Mouse (Mus musculus): ENCODE results near the gene Cep350.

The Cep350 gene

DNA sequence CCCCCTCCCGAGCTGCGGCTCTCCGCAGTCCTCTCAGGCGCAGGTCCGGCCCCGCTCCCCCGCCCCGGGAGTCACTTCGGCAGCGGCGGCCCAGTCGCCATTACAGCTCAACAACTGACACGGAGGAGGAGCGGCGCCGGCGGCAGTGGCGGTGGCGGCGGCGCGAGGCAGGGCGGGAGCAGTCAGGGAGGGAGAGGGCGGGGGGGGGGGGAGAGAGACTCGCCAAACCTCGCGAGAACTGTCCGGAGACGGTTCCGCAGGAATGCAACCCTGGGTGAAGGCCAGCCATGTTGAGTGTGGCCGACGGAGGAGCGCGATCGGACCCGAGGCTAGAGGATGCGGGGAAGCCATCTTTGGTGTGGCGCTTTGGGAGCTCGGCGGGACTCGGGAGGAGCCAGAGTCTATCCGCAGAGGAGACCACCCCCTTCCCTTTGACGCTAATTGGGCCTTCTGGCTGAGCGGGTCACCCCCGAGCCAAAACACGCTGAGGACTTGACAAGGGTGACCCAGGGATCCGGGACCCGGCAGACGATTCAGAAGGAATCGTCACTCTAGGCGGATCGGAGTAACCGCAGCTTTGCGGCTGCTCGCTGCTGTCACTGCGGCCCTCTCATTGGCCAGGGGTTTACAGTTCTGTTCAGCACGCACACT lies at the start of gene Cep350:
Gene Cep350 (minus strand): TSS at position 188 of the 651 bp plus-strand sequence.
- DNase-seq (ENCODE audit: low spot score) = peak; percentile 95

DNA sequence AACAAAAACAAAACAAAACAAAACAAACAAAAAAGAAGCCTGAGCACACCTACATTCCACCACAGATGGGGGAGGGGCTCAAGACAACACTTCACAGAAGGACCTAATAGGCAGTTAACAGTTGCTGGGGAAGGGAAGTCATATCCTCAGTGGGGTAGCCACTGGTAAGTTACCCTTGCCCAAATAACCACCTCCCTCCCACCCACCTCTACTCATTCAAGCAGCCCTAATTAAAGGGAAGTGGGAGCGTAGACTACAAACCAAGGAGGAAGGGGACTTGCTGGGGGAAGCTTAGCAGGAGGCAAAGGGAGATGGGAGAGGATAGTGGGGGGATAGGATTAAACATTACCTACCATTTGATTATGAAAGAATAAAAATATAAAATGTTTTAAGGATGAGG lies 47.3 kb upstream of the Cep350 start:
- no peak for DNase-seq (ENCODE audit: low spot score)

DNA sequence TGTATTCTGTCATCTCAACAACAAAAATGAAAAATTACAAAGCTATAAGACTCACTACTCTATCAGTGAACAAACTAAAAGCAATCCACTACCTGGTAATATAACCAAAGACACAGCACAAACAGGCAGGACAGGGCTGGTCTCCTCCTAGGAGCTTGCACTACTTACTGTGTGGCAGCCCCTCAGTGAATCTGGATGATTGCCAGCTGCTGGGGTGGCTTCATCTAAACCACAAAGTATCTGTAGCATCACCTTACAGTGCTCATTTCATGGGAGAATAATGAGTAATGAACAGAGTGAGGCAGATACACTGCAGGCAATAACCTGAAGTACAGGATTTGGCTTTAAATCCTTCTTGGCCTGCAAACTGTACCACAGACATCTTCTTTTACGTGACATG lies 46.7 kb upstream of the Cep350 start:
- DNase-seq (ENCODE audit: low spot score) = no peak

- DNase-seq (ENCODE audit: low spot score) = no peak
These were observed 35.9 kb upstream of the Cep350 start for GRCm38 (mm10) chr1:156009003-156009402.

GRCm38 (mm10) chr1:156005906-156006305 lies 32.9 kb upstream of the Cep350 start:
- no peak for DNase-seq (ENCODE audit: low spot score)

DNA sequence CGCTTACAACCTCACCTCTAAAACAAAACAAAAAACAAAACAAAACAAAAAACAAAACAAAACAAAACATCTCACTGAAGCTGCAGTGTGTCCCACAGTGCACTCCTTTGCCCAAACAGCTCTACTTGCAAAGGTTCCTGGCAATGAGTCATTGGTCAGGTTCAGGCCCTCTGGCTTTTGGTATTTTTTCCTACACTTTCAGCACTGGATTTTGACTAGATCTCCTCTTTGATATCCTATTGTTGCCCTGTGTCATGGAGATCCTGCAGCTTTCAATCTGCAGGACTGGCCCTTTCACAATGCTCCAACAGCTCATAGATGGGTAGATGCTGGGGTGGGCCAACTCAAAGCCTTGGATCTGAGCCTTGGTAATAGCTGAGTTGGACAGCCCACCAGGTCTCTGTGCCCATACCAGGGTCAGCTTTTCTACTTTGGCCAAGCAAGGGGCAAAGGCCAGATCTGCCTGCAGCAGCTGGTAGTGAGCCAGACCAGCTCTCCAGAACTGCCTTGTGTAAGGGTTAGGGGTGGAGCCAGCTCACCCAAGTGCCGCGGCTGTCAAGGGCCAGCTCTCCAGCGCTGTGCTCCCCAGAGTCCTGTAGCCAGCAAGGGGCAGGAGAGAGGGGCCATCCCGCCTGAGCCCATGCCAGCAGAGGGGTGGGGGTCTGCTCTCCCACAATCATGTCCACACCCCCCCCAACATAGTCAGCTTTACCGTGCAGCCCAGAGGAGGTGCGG lies 30.3 kb upstream of the Cep350 start:
- no peak for DNase-seq (ENCODE audit: low spot score)

DNA sequence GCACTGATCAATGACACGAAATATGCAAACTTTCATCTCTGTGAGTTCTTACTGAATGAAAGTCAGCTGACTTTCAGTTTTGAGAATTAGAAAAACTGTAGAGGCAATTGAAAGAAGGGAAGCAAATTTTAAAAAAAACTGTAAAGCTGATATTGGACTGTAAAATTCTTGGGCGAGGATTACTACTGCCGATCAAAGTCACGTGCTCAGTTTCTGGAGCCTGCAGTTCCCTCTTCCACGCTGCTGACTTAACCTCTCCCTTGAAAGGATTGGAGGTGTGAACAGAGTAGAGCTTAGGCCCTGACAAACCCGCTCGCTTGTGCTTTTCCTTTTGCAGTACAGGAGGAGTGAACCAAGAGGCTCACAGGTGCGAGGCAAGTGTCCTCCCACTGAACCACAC lies 29.3 kb upstream of the Cep350 start:
- no peak for DNase-seq (ENCODE audit: low spot score)

DNA sequence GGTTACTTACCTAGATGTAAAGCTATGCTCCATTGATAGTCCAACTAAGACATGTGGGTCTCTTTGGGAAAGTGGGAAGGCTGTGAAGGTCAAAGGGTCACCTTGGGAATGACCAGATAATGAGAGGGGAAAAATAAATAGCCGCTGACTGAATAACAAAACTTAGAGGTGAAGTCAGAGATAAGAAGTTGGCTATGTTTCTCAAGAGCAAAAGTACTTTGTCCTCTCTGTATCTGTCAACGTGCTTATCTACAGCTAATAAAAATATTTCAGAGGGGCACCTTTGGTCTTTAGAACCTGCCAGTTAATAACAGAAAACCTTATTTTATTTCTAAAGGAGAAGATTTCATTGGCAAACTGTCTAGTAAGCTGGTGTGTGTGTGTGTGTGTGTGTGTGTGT lies 22.6 kb upstream of the Cep350 start:
- no peak for DNase-seq (ENCODE audit: low spot score)

DNA sequence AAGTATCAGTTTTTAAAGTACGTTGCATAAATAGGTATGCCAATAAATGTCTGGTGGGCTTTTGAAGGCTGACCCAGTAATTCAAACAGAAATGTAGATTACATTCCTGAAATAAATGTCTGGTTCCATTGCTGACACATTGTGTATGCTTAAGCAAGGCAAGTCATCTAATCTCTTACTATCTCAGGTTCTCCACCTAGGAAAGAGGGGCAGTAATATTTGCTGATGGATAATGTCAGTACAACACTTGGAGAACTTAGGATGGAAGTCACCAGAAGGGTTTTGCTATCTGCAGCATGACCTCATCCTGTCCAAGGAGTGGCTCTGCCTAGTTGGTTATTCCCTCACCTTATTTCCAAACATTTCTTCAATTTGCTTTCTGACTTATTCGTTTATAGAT lies 21.5 kb upstream of the Cep350 start:
- no peak for DNase-seq (ENCODE audit: low spot score)

DNA sequence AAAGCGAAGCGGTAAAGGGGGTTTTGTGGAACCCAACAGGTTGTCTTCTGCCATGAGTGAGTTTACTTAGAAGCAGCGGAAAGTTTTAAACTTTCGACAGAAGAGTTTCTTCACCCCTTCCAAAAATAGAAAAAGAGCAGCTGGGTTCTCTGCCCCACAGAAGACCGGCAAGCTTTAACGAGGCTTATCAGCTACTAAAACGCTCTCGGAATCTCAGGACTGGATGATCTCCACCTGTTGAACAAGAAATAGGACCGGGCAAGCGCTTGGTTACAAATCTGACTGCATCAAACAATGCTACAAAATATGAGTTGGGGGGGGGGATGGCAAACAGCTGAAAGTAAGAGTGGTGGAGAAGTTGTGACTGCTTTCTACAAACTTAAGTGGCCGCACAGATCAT lies 17.3 kb upstream of the Cep350 start:
- DNase-seq (ENCODE audit: low spot score) = no peak

- DNase-seq (ENCODE audit: low spot score) = peak; percentile 54
These were observed 16.3 kb upstream of the Cep350 start for GRCm38 (mm10) chr1:155989387-155989786.

DNA sequence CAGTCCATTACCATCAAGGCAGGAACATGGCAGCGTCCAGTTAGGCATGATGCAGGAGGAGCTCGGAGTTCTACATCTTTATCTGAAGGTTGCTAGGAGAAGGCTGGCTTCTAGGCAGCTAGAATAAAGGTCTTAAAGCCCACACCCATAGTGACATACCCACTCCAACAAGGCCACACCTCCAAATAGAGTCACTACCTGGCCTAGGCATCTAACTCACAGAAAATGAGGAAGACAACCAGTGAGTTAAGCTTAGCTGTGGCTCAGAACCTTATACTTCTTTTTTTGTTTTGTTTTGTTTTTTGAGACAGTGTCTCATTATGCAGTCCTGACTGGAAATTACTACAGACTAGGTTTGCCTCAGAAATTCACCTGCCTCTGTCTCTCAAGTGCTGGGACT lies 14.6 kb upstream of the Cep350 start:
- no peak for DNase-seq (ENCODE audit: low spot score)

- DNase-seq (ENCODE audit: low spot score) = no peak
These were observed 1.9 kb upstream of the Cep350 start for GRCm38 (mm10) chr1:155974931-155975330.

GRCm38 (mm10) chr1:155973719-155974379 lies 794 bp upstream of the Cep350 start:
- DNase-seq (ENCODE audit: low spot score) = no peak

GRCm38 (mm10) chr1:155972146-155973067 lies 648 bp downstream of the Cep350 start:
- no peak for DNase-seq (ENCODE audit: low spot score)

DNA sequence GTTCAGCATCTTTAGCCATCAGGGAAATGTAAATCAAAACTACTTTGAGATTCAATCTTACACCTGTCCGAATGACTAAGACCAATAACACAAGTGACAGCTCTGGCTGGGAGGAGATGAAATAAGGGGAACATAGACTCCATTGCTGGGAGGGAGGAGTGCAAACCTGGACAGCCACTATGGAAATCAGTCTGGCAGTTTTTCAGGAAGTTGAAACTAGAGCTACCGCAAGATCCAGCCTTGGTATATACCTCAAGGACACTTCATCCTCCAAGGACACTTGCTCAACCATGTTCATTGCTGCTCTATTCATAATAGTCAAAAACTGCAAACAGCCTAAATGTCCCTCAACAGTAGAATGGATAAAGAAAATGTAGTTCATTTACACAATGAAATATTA lies 23.9 kb downstream of the Cep350 start:
- no peak for DNase-seq (ENCODE audit: low spot score)

GRCm38 (mm10) chr1:155944361-155944760 lies 28.7 kb downstream of the Cep350 start:
- DNase-seq (ENCODE audit: low spot score) = no peak

GRCm38 (mm10) chr1:155937416-155937815 lies 35.6 kb downstream of the Cep350 start:
- DNase-seq (ENCODE audit: low spot score) = no peak

DNA sequence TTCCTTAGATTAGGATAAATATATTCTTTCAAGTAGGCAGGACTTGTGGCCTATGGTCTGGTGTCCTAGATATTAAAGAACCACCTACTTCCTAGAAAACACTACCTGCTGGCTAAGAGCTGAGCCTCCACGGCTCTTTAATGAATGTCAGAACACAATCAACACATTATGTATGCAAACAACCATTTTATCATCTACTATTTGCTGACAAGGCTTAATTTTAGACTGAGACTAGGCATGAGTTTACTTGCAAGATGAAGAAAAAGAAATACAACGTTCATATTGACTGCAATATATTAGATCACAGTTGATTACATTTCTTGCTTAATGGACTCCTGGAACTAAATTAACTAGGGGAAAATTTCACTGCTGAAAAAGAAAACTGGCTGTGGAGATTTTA lies 38.4 kb downstream of the Cep350 start:
- DNase-seq (ENCODE audit: low spot score) = no peak

GRCm38 (mm10) chr1:155903561-155903960 lies 69.5 kb downstream of the Cep350 start:
- no peak for DNase-seq (ENCODE audit: low spot score)

DNA sequence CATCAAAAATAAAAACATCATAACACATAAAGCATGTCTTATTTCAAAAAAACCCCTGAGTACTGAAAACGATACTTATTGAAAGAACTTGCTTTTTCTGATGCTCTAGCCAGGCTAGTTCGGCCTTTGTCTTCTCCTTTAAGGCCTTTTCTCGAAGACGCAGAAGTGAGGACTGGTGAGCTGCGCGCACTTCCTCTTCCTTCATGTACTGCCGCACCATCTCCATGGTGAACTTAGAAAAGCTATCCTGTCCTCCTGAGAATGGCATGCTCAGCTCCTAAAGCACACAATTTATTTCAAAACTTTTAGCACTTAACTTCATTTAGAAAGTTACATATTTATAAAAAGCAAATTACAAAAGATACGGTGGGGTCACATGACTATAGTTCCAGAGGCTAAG lies 71.7 kb downstream of the Cep350 start:
- no peak for DNase-seq (ENCODE audit: low spot score)

- no peak for DNase-seq (ENCODE audit: low spot score)
These were observed 78.7 kb downstream of the Cep350 start for GRCm38 (mm10) chr1:155894382-155894781.
